Mouse (Mus musculus) forebrain, embryonic 16.5 days (tissue): ENCODE results near the gene Tnfrsf19. TPM values are rescaled to one million over a fixed set of nuclear protein-coding genes. Genes with fewer than 3 reads are reported as not detected.

ENCODE experiments used
- ATAC-seq: fragments of 200-750 bp; cut with Nextera tagmentation; 2 replicates; pipeline ENCODE4 v1.8.0; 2017; ENCODE audit warnings: mild to moderate bottlenecking, moderate library complexity
- H3K27ac ChIP-seq: fragments of 300-500 bp; sonication (generic); 2 replicates; pipeline ENCODE4 v1.5.1; 2014; ENCODE audit warnings: low read length, control low read depth
- H3K27me3 ChIP-seq: fragments of 300-500 bp; sonication (generic); replicated peaks from 2 replicates; pipeline ENCODE4 v1.6.1; 2014; ENCODE audit warnings: low read length; ENCODE audit not compliant: control insufficient read depth, insufficient read depth
- H3K36me3 ChIP-seq: fragments of 300-500 bp; sonication (generic); 2 replicates; pipeline ENCODE4 v1.6.1; 2014; ENCODE audit not compliant: control insufficient read depth, insufficient read depth
- H3K4me1 ChIP-seq: fragments of 300-500 bp; sonication (generic); replicated peaks from 2 replicates; pipeline ENCODE4 v1.6.1; 2014; ENCODE audit warnings: low read length; ENCODE audit not compliant: control insufficient read depth, insufficient read depth
- H3K4me2 ChIP-seq: fragments of 300-500 bp; sonication (generic); 2 replicates; pipeline ENCODE4 v1.6.1; 2014; ENCODE audit warnings: mild to moderate bottlenecking, low read length, control low read depth
- H3K4me3 ChIP-seq: fragments of 300-500 bp; sonication (generic); replicated peaks from 2 replicates; pipeline ENCODE4 v1.5.1; 2014; ENCODE audit warnings: mild to moderate bottlenecking, low read length, control low read depth
- H3K9ac ChIP-seq: fragments of 300-500 bp; sonication (generic); replicated peaks from 2 replicates; pipeline ENCODE4 v1.6.1; 2014; ENCODE audit warnings: low read depth, low read length, control low read depth
- H3K9me3 ChIP-seq: fragments of 300-500 bp; sonication (generic); 2 replicates; pipeline ENCODE4 v1.6.1; 2016; ENCODE audit warnings: low read length; ENCODE audit not compliant: control insufficient read depth
- WGBS: fragments of 180-500 bp; shearing (Covaris S2); extraction: QIAGEN DNeasy Blood & Tissue Kit; methylation state at CpG from one replicate; pipeline ENCODE4 v1.1.7; 2014; 5-methylcytosine and 5-hydroxymethylcytosine counted together
- polyA plus RNA-seq: library from polyadenylated mRNA; unstranded; fragments of >200 nt; fragmentation: Nextera tagmentation; extraction: Ambion mirVana; gene quantifications from 2 replicates; pipeline ENCODE4 v1.2.1, GENCODE M21; 2015

The Tnfrsf19 gene
- polyA plus RNA-seq, 1 experiment from 2014 or later = 49.1 TPM

DNA sequence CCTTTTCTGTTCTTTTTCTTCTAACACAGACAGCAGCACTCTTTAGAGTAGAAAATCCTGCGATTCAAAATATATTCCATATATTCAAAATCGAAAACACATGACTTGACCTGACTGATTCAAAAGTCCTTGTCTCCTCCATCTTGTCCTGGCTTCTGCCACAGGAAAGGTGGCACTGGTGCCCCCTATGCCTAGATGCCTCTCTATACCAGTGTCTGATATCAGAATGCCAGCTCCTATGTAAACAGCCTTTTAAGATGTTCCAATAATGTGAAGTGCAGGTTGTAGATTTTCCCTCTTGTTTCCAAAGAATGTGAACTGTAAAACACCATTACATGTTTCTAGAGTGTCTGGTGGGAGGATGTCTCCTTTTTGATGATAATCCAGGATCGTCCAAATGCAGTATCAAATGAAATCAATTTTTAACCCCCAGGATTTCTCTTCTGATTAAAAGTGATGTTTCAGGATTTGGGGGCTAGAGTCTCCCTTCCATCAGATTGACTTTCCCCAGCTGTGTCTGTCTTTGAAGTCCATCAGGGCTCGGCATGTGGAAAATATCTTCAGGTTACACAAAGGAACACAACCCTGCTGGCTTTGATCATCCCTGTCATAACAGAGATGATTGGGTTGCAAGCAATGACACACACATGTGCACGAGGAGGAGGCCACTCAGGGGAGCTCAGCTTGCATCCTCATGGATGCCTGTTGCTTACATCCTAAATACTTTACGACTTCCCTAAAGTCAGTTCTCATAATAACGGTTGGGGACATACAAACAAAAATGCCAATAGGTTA lies 82.1 kb downstream of the Tnfrsf19 start:
- no peaks in the 10 kb centered on the region for H3K36me3 ChIP-seq
- H3K27ac ChIP-seq = no peak overlapping the region
- no peaks in the 10 kb centered on the region for H3K27me3 ChIP-seq
- H3K9me3 ChIP-seq = no peaks in the 10 kb centered on the region
- H3K4me1 ChIP-seq = no peaks in the 10 kb centered on the region
- 90% methylated on average over 7 of the region's 7 CpGs for WGBS
- no peak overlapping the region for H3K9ac ChIP-seq
- H3K4me3 ChIP-seq = no peak overlapping the region
- no peak overlapping the region for H3K4me2 ChIP-seq
- no peak for ATAC-seq

DNA sequence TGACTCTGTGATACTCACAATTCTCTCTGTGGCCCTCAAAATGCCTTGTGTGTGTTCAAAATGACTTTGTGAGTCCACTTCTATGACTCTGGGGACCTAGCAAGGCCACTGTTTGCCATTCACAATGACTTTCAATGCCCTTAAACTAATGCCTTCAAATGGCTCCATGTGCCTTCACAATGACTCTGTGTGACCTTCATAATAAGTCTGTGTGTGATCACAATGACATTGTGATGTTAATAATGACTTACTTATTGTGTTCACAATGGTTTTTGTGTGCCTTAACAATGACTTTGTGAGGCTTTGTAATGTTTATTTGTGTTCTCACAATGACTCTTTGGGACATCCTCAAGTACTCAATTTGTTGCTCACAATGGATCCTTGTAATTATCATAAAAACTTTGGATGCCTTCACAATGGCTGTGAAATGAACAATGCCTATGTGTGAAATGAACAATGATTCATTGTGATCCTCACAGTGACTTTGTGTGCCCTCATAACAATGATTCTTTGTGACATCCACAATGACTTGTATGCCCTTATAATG lies 88.6 kb downstream of the Tnfrsf19 start:
- Histone ChIP-seq H3K9ac (no peak overlapping the region), H3K4me2 (no peak overlapping the region)

DNA sequence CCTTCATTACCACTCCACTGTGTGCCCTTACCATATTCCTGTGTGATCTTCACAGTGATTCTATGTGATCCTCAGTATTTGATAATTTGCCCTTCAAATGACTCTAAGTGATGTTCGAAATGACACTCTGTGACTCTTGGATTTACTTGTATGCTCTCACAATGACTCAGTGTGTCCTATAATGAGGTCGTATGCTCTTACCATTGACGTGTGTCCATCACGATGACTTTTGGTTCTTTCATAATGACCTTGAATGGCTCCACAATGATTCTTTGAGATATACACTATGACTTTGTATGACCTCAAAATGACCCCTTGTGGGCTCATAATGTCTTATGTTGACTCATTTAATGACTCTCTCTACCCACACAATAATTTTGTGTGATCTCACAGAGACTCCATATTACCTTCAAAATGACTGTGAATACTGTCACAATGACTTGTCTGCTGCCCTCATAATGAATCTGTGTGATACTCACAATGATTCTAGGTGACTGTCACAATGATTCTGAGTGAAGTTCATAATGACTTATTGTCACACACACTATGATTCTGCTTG lies 108.7 kb downstream of the Tnfrsf19 start:
- Histone ChIP-seq H3K27ac (no peak overlapping the region), H3K9me3 (no peaks in the 10 kb centered on the region), H3K4me2 (no peak overlapping the region), H3K27me3 (no peaks in the 10 kb centered on the region), H3K36me3 (no peaks in the 10 kb centered on the region), H3K4me1 (no peaks in the 10 kb centered on the region), H3K4me3 (no peak overlapping the region), H3K9ac (no peak overlapping the region)
- no peak for ATAC-seq
- 94% methylated on average over 4 of the region's 4 CpGs for WGBS

More for the DNA sequence above, 88.6 kb downstream of the Tnfrsf19 start:
- no peaks in the 10 kb centered on the region for H3K27me3 ChIP-seq
- no peaks in the 10 kb centered on the region for H3K9me3 ChIP-seq
- no peak for ATAC-seq
- no peak overlapping the region for H3K4me3 ChIP-seq
- no peaks in the 10 kb centered on the region for H3K4me1 ChIP-seq
- H3K27ac ChIP-seq = no peak overlapping the region
- H3K36me3 ChIP-seq = no peaks in the 10 kb centered on the region

DNA sequence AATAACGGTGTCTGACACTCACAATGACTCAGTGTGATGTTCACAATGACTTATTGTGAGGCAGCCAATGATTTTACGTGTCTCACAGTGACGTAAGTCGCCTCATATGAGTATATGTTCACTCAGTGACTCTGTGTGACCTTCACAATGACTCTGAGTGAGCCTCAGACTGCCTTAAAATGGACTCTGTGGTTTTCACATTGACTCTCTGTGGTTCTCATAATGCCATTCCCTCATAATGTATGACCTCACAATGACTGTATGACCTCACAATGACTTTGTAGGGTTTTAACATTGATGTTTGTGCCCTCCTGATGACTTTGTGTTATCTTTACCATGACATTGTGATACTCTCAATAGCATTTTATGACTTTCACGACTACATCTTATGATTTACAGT lies 110.6 kb downstream of the Tnfrsf19 start:
- H3K4me1 ChIP-seq = no peaks in the 10 kb centered on the region
- no peaks in the 10 kb centered on the region for H3K27me3 ChIP-seq
- no peak overlapping the region for H3K4me3 ChIP-seq
- H3K9me3 ChIP-seq = no peaks in the 10 kb centered on the region
- H3K36me3 ChIP-seq = no peaks in the 10 kb centered on the region
- ATAC-seq = no peak
- no peak overlapping the region for H3K9ac ChIP-seq
- no peak overlapping the region for H3K4me2 ChIP-seq
- H3K27ac ChIP-seq = no peak overlapping the region
- 85% methylated on average over 5 of the region's 5 CpGs for WGBS

DNA sequence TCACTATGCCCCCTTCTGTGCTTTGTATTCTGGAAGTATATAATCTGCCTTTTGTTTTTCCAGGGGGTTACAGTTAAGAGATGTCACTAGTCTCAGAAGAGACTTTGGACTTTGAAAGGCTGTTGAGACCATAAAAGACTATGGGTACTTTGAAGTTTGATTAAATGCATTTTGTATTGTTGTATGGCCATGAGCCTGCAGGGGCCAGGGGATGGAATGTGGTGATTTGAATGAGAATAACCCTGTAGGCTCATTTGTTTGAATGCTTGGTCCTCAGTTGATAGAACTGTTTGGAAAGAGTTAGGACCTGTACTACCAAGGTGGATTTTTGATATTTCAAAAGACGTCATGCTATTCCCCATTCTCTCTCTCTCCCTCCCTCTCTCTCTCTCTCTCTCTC lies 120.3 kb downstream of the Tnfrsf19 start:
- Histone ChIP-seq H3K9ac (no peak overlapping the region), H3K4me3 (no peak overlapping the region), H3K27ac (no peak overlapping the region), H3K4me1 (no peaks in the 10 kb centered on the region), H3K36me3 (no peaks in the 10 kb centered on the region), H3K27me3 (no peaks in the 10 kb centered on the region), H3K9me3 (no peaks in the 10 kb centered on the region), H3K4me2 (no peak overlapping the region)
- ATAC-seq = no peak
- 23% methylated on average over 1 of the region's 1 CpGs for WGBS

DNA sequence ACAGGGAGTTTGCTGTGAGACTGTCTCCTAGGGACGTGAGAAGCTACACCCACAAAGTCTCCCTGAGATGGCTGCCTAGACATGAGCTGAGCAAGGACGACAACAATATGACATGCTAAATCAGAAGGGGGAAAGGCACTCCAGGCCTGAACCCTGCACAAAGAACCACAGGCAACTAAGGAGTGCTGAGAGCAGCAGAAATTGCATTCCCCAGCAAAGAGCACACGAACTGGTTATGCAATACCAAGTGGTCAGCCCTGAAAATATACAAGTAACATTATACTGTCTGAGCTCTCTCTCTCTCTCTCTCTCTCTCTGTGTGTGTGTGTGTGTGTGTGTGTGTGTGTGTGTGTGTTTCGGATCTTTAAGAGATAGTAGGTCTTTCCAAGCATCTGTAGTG lies 129.6 kb downstream of the Tnfrsf19 start:
- no peak overlapping the region for H3K4me2 ChIP-seq
- H3K9ac ChIP-seq = no peak overlapping the region
- no peaks in the 10 kb centered on the region for H3K9me3 ChIP-seq
- no peak for ATAC-seq
- H3K4me1 ChIP-seq = no peaks in the 10 kb centered on the region
- H3K27ac ChIP-seq = no peak overlapping the region
- H3K36me3 ChIP-seq = no peaks in the 10 kb centered on the region
- no peaks in the 10 kb centered on the region for H3K27me3 ChIP-seq
- H3K4me3 ChIP-seq = no peak overlapping the region
- 50% methylated on average over 4 of the region's 4 CpGs for WGBS

Other genes with a start within 250 kb of the Tnfrsf19 start
- gene Sacs, start 92.0 kb upstream of the Tnfrsf19 start, polyA plus RNA-seq = 9.4 and 10.1 TPM in 2 replicates
- 0.22 and 0.24 TPM in 2 replicates for gene Sgcg, start 212.0 kb upstream of the Tnfrsf19 start, polyA plus RNA-seq